Mouse (Mus musculus) CH12F3 (cell line): ENCODE results near the gene Olfr1066.
"Not testable (repeated sequence)": the region's sequence is repeated elsewhere in the genome, so short reads cannot be mapped to it uniquely, and the experiment has no call there.

Source experiments
- in situ Hi-C: fragments of 300-500 bp; cut with MboI; formaldehyde crosslinking; loops from 2 replicates; pipeline ENCODE4 v1.14.3; 2020; ENCODE audit warnings: low sequenced_read_pairs

Olfr1066 gene

DNA sequence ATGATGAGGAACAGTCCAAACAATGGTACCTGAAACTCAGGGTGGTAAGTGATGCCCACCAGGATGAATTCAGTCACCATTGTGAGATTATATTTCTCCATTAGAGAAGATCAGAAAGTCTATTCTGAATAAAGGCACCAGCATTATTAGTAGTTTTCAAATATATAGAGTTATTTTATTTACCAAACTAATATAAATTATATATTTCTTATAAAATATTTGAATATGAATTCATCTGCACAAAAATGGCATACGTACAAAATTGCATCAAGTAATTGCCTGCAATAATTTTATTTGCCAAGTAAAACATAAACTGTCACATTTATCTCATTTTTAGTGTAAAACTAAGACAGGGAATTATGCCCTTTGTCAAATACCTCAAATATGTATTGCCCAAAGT lies at the start of gene Olfr1066:
Gene Olfr1066, minus strand, starts transcription at position 101 of the 400 bp plus-strand sequence.
- in situ Hi-C loops: no loop called here

DNA sequence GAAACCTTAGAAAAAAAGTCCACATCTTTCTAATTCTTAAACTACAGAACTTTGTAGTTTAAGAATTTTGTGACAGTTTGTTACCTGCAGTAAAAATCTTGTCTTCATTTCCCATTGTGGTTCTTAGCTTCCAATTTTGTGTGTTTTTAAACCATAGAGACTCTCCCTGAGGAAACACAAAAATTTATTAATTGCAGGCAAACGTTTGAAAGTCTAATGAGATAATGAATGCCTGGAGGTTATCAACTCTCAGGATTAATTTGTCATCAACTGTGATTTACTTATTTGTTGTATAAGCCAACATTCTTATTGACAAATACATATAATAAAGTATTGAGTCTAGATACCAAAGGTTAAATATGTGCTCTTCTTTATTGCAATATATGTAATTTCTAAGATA lies 31.2 kb upstream of the Olfr1066 start, which contains the start of gene Olfr228:
Gene Olfr228, minus strand, starts transcription at position 101 of the 400 bp plus-strand sequence.
- in situ Hi-C loops: no loop called here

DNA sequence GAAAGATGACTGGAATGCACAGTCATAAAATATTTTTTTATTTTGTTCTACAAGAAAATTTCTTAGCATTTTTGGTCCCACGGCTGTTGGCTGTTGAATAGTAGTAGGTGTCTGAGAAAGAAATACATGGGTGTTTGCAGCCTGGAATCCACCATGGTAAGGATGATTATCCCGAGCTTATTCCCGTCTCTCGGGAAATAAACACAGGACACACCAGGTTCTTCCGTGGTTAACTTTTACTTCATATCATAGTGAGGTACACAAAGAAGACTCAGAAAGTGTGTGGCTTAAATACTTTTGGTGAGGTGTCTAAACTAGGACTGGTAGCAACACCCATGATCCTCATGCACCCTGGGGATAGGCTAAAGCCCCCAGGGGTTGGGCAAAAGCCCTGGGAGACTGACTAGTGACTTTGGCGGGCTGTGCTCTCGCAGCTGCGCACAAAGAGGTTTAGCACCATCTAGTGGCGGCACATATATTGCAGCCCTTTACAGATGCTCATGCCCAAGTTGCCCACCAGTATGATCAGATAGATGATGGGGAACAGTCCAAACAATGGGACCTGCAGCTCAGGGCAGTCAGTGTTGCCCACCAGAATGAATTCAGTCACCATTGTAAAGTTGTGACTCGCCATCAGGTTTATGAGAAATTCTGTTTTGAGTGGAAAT lies 8.5 kb upstream of the Olfr1066 start:
- in situ Hi-C loops: no loop called here

DNA sequence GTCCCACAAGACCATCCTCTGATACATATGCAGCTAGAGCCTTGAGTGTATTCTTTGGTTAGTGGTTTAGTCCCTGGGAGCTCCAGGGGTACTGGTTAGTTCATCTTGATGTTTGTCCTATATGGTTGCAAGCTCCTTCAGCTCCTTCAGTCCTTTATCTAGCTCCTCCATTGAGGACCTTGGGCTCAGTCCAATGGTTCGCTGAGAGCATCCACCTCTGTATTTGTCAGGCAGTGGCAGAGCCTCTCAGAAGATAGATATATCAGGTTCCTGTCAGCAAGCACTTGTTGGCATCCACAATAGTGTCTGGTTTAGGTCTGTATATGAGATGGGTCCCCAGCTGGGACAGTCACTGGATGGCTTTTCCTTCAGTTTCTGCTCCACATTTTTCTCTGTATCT lies 4.4 kb upstream of the Olfr1066 start:
- in situ Hi-C loops: no loop called here

DNA sequence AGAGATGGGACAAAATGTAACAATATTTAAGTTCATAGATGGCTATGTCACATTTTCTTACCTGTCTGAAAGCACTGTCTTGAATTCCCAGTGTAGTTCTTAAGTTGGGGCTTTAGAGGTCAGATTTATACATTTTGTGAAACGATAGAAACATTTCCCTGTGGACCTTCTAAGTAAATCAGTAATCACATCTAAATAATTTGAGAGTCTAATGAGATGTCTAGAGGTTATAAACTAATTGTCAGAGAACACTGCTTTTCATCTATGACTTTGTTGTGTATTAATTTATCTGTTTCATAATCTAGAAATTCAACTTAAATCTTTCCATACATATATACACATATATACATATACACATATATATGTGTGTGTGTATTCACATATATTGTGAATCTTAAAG lies 5.6 kb downstream of the Olfr1066 start, which contains the start of gene Olfr1065:
Gene Olfr1065, minus strand, starts transcription at position 101 of the 400 bp plus-strand sequence.
- in situ Hi-C loops: not testable (repeated sequence)

DNA sequence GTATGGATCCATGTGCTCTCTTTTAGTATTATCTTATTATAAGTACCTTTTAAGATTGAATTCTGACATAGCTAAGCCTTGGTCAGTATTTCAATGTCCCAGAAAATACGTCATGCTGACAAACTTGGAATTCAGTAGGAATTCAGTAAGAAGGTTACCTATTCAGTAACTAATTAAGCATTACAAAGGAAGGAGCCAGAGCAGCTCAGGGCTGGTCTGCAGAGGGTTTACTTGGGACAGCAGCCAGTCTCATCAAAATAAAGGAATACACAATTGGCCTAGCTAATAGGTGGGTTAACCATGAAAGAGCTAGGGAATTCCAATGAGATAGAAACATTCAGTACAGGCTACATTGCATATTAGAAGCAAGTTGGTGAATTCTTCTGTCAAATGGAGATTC lies 14.0 kb downstream of the Olfr1066 start:
- in situ Hi-C loops: not testable (repeated sequence)

DNA sequence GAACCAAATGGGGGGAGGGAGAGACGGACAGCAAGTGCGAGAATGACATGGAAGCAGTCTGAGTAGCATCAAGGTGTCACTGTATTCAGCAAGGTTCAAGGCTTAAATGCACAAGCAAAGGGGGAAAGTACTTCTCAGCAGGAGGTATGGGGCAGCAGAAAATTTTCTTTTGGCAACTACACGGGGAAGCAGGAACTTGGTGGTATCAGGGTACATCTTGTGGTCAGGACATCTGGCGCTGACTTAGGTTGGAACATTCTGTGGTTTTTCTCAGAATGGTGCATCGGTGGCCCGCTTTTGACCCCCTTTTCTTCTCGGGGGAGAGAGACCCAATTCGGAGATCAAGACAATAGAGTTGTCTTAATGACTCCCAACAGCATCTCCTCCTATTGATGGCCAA lies 27.6 kb downstream of the Olfr1066 start:
- in situ Hi-C loops: not testable (repeated sequence)

DNA sequence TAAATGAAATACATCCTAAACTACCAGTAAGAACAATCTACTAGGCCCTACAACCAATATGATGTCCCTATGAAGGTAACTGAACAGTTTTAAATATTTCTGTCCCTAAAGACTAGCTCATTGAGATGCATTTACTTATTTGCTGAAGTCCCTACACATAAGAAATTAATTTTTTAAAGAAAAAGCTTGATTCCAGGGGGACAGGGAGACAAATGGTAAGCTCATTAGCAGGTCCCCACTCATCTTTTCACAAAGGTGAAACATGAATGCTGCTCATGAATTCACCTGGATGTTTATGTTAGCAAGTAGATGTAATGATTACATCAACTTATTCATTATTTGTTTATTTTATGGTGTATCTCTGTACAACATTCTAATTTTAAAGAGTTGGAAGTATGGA lies 29.4 kb downstream of the Olfr1066 start, which contains the start of gene Olfr1062:
Gene Olfr1062, minus strand, starts transcription at position 101 of the 400 bp plus-strand sequence.
- in situ Hi-C loops: not testable (repeated sequence)

DNA sequence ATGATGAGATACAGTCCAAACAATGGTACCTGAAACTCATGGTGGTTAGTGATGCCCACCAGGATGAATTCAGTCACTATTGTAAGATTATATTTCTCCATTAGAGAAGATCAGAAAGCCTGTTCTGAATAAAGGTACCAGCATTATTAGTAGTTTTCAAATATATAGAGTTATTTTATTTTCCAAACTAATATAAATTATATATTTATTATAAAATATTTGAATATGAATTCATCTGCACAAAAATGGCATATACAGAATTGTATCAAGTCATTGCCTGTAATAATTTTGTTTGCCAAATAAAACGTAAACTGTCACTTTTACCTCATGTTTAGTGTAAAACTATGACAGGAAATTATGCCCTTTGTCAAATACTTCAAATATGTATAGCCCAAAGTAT lies 42.1 kb downstream of the Olfr1066 start, which contains the start of gene Olfr1061:
Gene Olfr1061, minus strand, starts transcription at position 101 of the 400 bp plus-strand sequence.
- in situ Hi-C loops: no loop called here
